Mouse (Mus musculus) ZHBTc4 (cell line): ENCODE data around the gene Cd300c.
A peak's percentile ranks its signal among the peaks of the same experiment; 100 is the strongest.
"Not testable (repeated sequence)": the region's sequence is repeated elsewhere in the genome, so short reads cannot be mapped to it uniquely, and the experiment has no call there.

ENCODE experiments used
- DNase-seq: peaks from one replicate; pipeline ENCODE4 v3.0.0-alpha.2; 2011; ENCODE audit warnings: low read depth, low spot score

The Cd300c gene

GRCm38 (mm10) chr11:114968752-114969207 is at the start of gene Cd300c:
Gene Cd300c, minus strand, starts transcription at chr11:114969157.
- no peak for DNase-seq

- not testable (repeated sequence) for DNase-seq
Observed at GRCm38 (mm10) chr11:115016093-115016492, 47.1 kb upstream of the Cd300c start, which contains the start of gene Cd300ld2. Gene Cd300ld2, minus strand, starts transcription at chr11:115016193.

- no peak for DNase-seq
Observed at GRCm38 (mm10) chr11:115004070-115004469, 35.1 kb upstream of the Cd300c start.

GRCm38 (mm10) chr11:115001474-115002040 is 32.6 kb upstream of the Cd300c start, which contains the start of gene Cd300c2:
Gene Cd300c2, minus strand, starts transcription at chr11:115001880.
- DNase-seq, result no peak

GRCm38 (mm10) chr11:114989793-114990192 is 20.8 kb upstream of the Cd300c start, which contains the start of gene Cd300ld:
Gene Cd300ld, minus strand, starts transcription at chr11:114989922.
- DNase-seq, result no peak

- DNase-seq, result no peak
Observed at GRCm38 (mm10) chr11:114981866-114982265, 12.9 kb upstream of the Cd300c start.

- no peak for DNase-seq
Observed at GRCm38 (mm10) chr11:114972726-114973125, 3.8 kb upstream of the Cd300c start.

GRCm38 (mm10) chr11:114965182-114965828 is 3.7 kb downstream of the Cd300c start:
- no peak for DNase-seq

GRCm38 (mm10) chr11:114960369-114960768 is 8.6 kb downstream of the Cd300c start:
- no peak for DNase-seq

- DNase-seq, result no peak
Observed at GRCm38 (mm10) chr11:114934144-114934543, 34.8 kb downstream of the Cd300c start, which contains the start of gene Cd300lb. Gene Cd300lb, minus strand, starts transcription at chr11:114934386.

GRCm38 (mm10) chr11:114933591-114933990 is 35.4 kb downstream of the Cd300c start:
- DNase-seq, result no peak

GRCm38 (mm10) chr11:114931041-114931440 is 37.9 kb downstream of the Cd300c start:
- no peak for DNase-seq

GRCm38 (mm10) chr11:114929581-114929980 is 39.4 kb downstream of the Cd300c start:
- no peak for DNase-seq

GRCm38 (mm10) chr11:114923961-114924360 is 45.0 kb downstream of the Cd300c start:
- peak; percentile 82 for DNase-seq

GRCm38 (mm10) chr11:114922439-114922838 is 46.5 kb downstream of the Cd300c start:
- no peak for DNase-seq

GRCm38 (mm10) chr11:114917120-114917519 is 51.8 kb downstream of the Cd300c start:
- no peak for DNase-seq

- no peak for DNase-seq
Observed at GRCm38 (mm10) chr11:114914978-114915377, 54.0 kb downstream of the Cd300c start.

- DNase-seq, result peak; percentile 82
Observed at GRCm38 (mm10) chr11:114912847-114913246, 56.1 kb downstream of the Cd300c start.

GRCm38 (mm10) chr11:114909538-114909937 is 59.4 kb downstream of the Cd300c start:
- DNase-seq, result peak; percentile 26

GRCm38 (mm10) chr11:114908086-114908485 is 60.9 kb downstream of the Cd300c start:
- no peak for DNase-seq

- no peak for DNase-seq
Observed at GRCm38 (mm10) chr11:114907567-114907966, 61.4 kb downstream of the Cd300c start.
